Mouse (Mus musculus) small intestine, adult 2 months (tissue): ENCODE measurements around the gene Mcf2. TPM values are rescaled to one million over a fixed set of nuclear protein-coding genes. Genes with fewer than 3 reads are reported as not detected.

Source experiments
- H3K27ac ChIP-seq: fragments of 200-500 bp; 2 replicates; pipeline ENCODE4 v1.5.1; 2012; ENCODE audit warnings: low read depth, low read length, control low read depth, inconsistent platforms; ENCODE audit not compliant: insufficient read depth
- H3K27me3 ChIP-seq: fragments of 200-500 bp; 2 replicates; pipeline ENCODE4 v1.6.1; 2012; ENCODE audit warnings: mild to moderate bottlenecking, moderate library complexity, low read length, inconsistent platforms; ENCODE audit not compliant: control insufficient read depth, insufficient read depth
- H3K36me3 ChIP-seq: fragments of 200-500 bp; 2 replicates; pipeline ENCODE4 v1.6.1; 2012; ENCODE audit warnings: mild to moderate bottlenecking, low read length, control low read depth, inconsistent platforms; ENCODE audit not compliant: control insufficient read depth, insufficient read depth
- H3K4me1 ChIP-seq: fragments of 200-500 bp; 2 replicates; pipeline ENCODE4 v1.6.1; 2012; ENCODE audit warnings: low read length, inconsistent platforms, mixed read lengths; ENCODE audit not compliant: control insufficient read depth, insufficient read depth, insufficient read length
- H3K4me3 ChIP-seq: fragments of 200-500 bp; 2 replicates; pipeline ENCODE4 v1.5.1; 2012; ENCODE audit warnings: low read depth, mild to moderate bottlenecking, control low read depth, inconsistent platforms, low read length, moderate library complexity
- CTCF ChIP-seq: fragments of 200-500 bp; IDR thresholded peaks from 2 replicates; pipeline ENCODE4 v1.5.1; 2012; ENCODE audit warnings: low read depth, mild to moderate bottlenecking, control low read depth, inconsistent platforms, low read length, moderate library complexity, mixed read lengths; ENCODE audit not compliant: insufficient replicate concordance, insufficient read length; ENCODE audit errors: extremely low read depth
- POLR2A ChIP-seq: fragments of 200-500 bp; IDR thresholded peaks from 2 replicates; pipeline ENCODE4 v1.6.1; 2012; ENCODE audit warnings: low read depth, mild to moderate bottlenecking, control low read depth, inconsistent platforms, low read length, moderate library complexity
- WGBS: fragments of 180-500 bp; shearing (Covaris S2); methylation state at CpG from one replicate; pipeline ENCODE4 v1.1.7; 2018; 5-methylcytosine and 5-hydroxymethylcytosine counted together
- polyA plus RNA-seq: library from polyadenylated mRNA; depleted of rRNA; stranded (reverse); fragments of >200 nt; gene quantifications from 2 replicates; pipeline ENCODE4 v1.2.3, GENCODE M21; 2012; rRNA removed

Mcf2 gene
- polyA plus RNA-seq, 1 experiment: not detected

DNA sequence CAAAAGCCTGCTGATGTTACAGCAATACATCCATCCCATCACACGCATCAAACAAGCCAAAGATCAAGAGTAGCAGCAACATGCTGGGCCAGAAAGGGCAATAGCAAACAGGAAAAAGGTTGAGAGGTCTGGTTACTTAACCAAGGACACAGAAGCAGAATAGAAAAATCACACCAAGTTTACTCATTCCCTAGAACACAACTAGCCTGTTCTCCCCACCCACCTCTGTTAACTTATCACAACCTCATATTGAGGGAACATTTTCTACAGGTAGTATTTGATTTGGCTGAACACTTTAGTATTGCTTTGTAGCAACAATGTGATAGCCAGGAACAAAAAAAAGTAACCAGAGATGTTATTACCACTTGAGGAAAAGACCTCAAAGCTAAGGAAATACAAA, 164.3 kb downstream of the Mcf2 start:
- 88% methylated on average over 1 of the region's 1 CpGs for WGBS
- H3K36me3 ChIP-seq: no peaks in the 10 kb centered on the region
- no peak overlapping the region for H3K4me3 ChIP-seq
- H3K4me1 ChIP-seq: no peaks in the 10 kb centered on the region
- no peaks in the 10 kb centered on the region for H3K27me3 ChIP-seq
- no peak overlapping the region for H3K27ac ChIP-seq
- TF ChIP-seq CTCF (no peak), POLR2A (no peak)

DNA sequence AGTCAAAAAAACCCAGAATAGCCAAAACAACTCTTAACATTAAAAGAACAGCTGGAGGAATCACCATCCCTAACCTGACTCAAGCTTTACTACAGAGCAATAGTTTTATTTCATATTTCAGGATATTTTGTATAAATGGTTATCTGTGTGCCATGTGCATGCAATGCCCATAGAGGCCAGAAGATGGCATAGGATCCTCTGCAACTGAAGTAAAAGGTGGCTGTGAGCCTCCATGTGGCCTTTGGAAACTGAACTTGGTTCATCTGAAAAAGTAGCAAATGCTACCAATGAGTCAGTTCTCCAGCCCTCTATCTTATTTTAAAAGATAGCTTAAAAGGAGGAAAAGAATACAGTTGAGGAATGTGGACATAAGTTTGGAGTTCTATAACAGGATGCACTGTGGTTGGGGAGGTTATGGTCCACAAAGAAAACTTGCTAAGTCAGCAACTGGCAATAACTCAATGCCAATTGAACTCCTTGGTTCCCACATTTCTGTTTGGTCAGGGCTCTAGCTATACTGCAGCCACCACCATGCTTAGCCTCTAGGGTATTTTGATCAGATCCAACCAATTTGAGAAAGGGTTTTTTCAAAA, 165.7 kb downstream of the Mcf2 start:
- H3K27me3 ChIP-seq: no peaks in the 10 kb centered on the region
- no peak overlapping the region for H3K27ac ChIP-seq
- H3K4me1 ChIP-seq: no peaks in the 10 kb centered on the region
- no peak for TF ChIP-seq POLR2A
- TF ChIP-seq CTCF: no peak
- H3K36me3 ChIP-seq: no peaks in the 10 kb centered on the region
- H3K4me3 ChIP-seq: no peak overlapping the region

Other genes with a start within 250 kb of the Mcf2 start
- gene F9, start 179.6 kb downstream of the Mcf2 start, polyA plus RNA-seq: not detected in 2 replicates